Mouse (Mus musculus) liver, embryonic 13.5 days (tissue): ENCODE data around the gene Ssna1. TPM values are rescaled to one million over a fixed set of nuclear protein-coding genes. Genes with fewer than 3 reads are reported as not detected.

ENCODE experiments used
- ATAC-seq: fragments of 200-750 bp; cut with Nextera tagmentation; 2 replicates; pipeline ENCODE4 v1.8.0; 2017; ENCODE audit warnings: low read depth, mild to moderate bottlenecking, moderate number of reproducible peaks, moderate library complexity
- DNase-seq: peaks from one replicate; pipeline ENCODE4 v3.0.0; 2022
- H3K27ac ChIP-seq: fragments of 300-500 bp; sonication (generic); 2 replicates; pipeline ENCODE4 v1.5.1; 2015; ENCODE audit warnings: moderate library complexity, mild to moderate bottlenecking, inconsistent platforms
- H3K27me3 ChIP-seq: fragments of 300-500 bp; sonication (generic); 2 replicates; pipeline ENCODE4 v1.6.1; 2015; ENCODE audit warnings: mild to moderate bottlenecking, inconsistent platforms
- H3K36me3 ChIP-seq: fragments of 300-500 bp; sonication (generic); 2 replicates; pipeline ENCODE4 v1.6.1; 2015; ENCODE audit warnings: mild to moderate bottlenecking, inconsistent platforms
- H3K4me1 ChIP-seq: fragments of 300-500 bp; sonication (generic); replicated peaks from 2 replicates; pipeline ENCODE4 v1.6.1; 2015; ENCODE audit warnings: inconsistent platforms
- H3K4me2 ChIP-seq: fragments of 300-500 bp; sonication (generic); 2 replicates; pipeline ENCODE4 v1.6.1; 2015; ENCODE audit warnings: inconsistent platforms, mild to moderate bottlenecking, moderate library complexity
- H3K4me3 ChIP-seq: fragments of 300-500 bp; sonication (generic); replicated peaks from 2 replicates; pipeline ENCODE4 v1.5.1; 2015; ENCODE audit warnings: mild to moderate bottlenecking, inconsistent platforms
- H3K9ac ChIP-seq: fragments of 300-500 bp; sonication (generic); 2 replicates; pipeline ENCODE4 v1.6.1; 2015; ENCODE audit warnings: mild to moderate bottlenecking, inconsistent platforms
- H3K9me3 ChIP-seq: fragments of 300-500 bp; sonication (generic); replicated peaks from 2 replicates; pipeline ENCODE4 v1.6.1; 2016; ENCODE audit warnings: inconsistent platforms
- whole genome bisulfite sequencing: fragments of 180-500 bp; shearing (Covaris S2); methylation state at CpG from one replicate; pipeline ENCODE4 v1.1.7; 2015; ENCODE audit not compliant: insufficient replicate concordance; 5-methylcytosine and 5-hydroxymethylcytosine counted together
- polyA plus RNA-seq: library from polyadenylated mRNA; unstranded; fragments of >200 nt; fragmentation: Nextera tagmentation; extraction: Ambion mirVana; gene quantifications from 2 replicates; pipeline ENCODE4 v1.2.1, GENCODE M21; 2015

The Ssna1 gene
- polyA plus RNA-seq, 1 experiment from 2014 or later, result 158 TPM

DNA sequence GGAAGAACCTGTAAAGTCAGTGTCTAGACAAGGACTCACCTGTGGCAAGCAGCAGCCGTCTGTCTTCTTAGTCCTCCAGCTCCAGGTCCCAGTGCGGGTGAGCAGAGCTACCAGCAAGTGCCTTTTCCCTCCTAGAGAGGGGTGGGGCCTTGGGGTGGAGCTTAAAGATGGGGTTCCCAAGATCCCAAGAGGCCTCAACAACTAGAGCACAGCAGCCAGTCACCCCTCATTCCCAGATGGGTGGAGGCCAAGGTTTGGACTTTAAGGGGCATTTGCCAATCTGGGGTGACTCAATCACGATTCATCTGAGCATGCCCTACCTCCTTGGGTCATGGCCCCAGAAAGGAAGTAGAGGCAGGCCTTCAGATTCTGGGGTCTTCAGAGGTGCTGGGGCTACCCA lies 32.5 kb downstream of the Ssna1 start:
- 79% methylated on average over 3 of the region's 3 CpGs for WGBS
- H3K4me1 ChIP-seq, result peaks cover 37% of the 10 kb centered on the region
- no peak overlapping the region for H3K9ac ChIP-seq

DNA sequence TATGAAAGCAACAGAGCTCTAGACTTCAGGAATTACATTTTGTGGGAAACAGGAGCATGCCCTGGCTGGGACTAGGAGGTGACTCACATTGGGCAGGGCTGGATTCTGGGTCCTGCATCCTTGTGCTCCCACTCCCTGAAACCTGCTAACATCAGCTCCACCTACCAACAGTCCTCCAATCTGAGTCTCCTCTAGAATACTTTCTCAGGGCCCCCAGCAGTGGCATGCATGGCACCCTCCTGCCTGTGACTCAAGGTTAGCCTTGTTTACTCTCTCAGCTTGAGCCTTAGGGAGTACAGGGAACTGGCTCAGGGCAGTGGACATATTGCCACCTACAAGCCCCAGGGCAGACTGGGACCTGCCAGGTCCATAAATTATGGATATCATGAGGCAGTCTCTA lies 34.1 kb downstream of the Ssna1 start:
- H3K27ac ChIP-seq, result no peak overlapping the region
- DNase-seq, result no peak
- H3K36me3 ChIP-seq, result no peaks in the 10 kb centered on the region
- no peak overlapping the region for H3K4me2 ChIP-seq
- no peak for ATAC-seq
- H3K4me1 ChIP-seq, result peaks cover 51% of the 10 kb centered on the region
- no peak overlapping the region for H3K9ac ChIP-seq
- H3K4me3 ChIP-seq, result no peak overlapping the region
- no peaks in the 10 kb centered on the region for H3K9me3 ChIP-seq
- H3K27me3 ChIP-seq, result peaks cover 30% of the 10 kb centered on the region

More for the DNA sequence above, 32.5 kb downstream of the Ssna1 start:
- Histone ChIP-seq H3K27me3 (peaks cover 43% of the 10 kb centered on the region), H3K4me2 (no peak overlapping the region), H3K27ac (no peak overlapping the region), H3K9me3 (no peaks in the 10 kb centered on the region), H3K4me3 (no peak overlapping the region), H3K36me3 (no peaks in the 10 kb centered on the region)
- ATAC-seq (no peak), DNase-seq (no peak)

GRCm38 (mm10) chr2:25237522-25237921 lies 34.7 kb downstream of the Ssna1 start:
- no peak overlapping the region for H3K27ac ChIP-seq
- DNase-seq (no peak), ATAC-seq (no peak)
- H3K4me2 ChIP-seq, result no peak overlapping the region
- no peak overlapping the region for H3K4me3 ChIP-seq
- H3K36me3 ChIP-seq, result no peaks in the 10 kb centered on the region
- no peaks in the 10 kb centered on the region for H3K9me3 ChIP-seq
- 52% methylated on average over 4 of the region's 4 CpGs for WGBS
- H3K9ac ChIP-seq, result no peak overlapping the region
- peaks cover 53% of the 10 kb centered on the region for H3K4me1 ChIP-seq
- peaks cover 24% of the 10 kb centered on the region for H3K27me3 ChIP-seq

GRCm38 (mm10) chr2:25236614-25237013 lies 35.6 kb downstream of the Ssna1 start, which contains the start of gene Rnf224:
Gene Rnf224 (minus strand): TSS chr2:25236787.
- no peaks in the 10 kb centered on the region for H3K36me3 ChIP-seq
- H3K9ac ChIP-seq, result no peak within 1 kb of the TSS; the same call in 1 of the 2 replicates
- no peaks in the 10 kb centered on the region for H3K9me3 ChIP-seq
- H3K4me3 ChIP-seq, result no peak within 1 kb of the TSS
- no peak within 1 kb of the TSS for H3K27ac ChIP-seq
- ATAC-seq (no peak), DNase-seq (no peak)
- H3K27me3 ChIP-seq, result peaks cover 15% of the 10 kb centered on the region
- H3K4me2 ChIP-seq, result no peak within 1 kb of the TSS
- WGBS, result 29% methylated on average over 8 of the region's 8 CpGs
- H3K4me1 ChIP-seq, result peaks cover 44% of the 10 kb centered on the region

DNA sequence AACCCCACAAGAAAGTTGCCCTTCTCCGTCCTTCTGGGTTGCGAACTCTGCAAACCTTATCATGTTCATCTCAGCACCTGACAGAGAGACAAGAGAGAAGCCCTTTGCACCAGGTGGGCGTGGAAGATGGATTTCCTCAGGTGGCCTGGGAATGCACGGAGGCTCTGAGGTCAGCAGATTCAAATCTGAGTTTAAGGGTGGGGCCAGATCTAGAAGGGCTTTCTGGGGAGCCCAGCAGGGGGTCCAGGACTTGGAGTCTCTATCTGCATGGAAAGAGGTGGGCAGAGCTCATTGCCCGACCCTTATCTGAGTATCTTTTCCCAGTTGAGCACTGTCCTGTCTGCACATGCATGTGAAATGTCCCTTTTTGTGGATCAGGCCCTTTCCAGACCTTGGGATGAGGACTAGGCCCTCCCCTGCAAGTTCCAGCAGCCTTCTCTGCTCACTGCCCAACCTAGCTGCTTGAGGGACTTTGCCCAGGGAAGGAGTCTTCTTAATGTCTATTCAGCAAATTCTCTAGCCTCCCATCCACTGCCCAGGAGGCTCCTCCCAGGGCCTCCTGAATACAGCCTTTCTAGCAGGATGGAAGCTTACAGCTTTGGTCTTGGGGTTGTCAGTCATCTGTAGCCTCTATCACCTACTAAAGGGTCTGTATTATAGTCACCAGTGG lies 37.6 kb downstream of the Ssna1 start:
- Histone ChIP-seq H3K9ac (no peak overlapping the region), H3K4me2 (no peak overlapping the region), H3K36me3 (no peaks in the 10 kb centered on the region), H3K9me3 (no peaks in the 10 kb centered on the region), H3K27ac (no peak overlapping the region), H3K4me1 (peaks cover 29% of the 10 kb centered on the region), H3K27me3 (peaks cover 6% of the 10 kb centered on the region; the same call in 1 of the 2 replicates), H3K4me3 (no peak overlapping the region)
- DNase-seq, result no peak
- ATAC-seq, result no peak
- 49% methylated on average over 5 of the region's 5 CpGs for WGBS

- H3K9ac ChIP-seq, result no peak within 1 kb of the TSS
- no peaks in the 10 kb centered on the region for H3K9me3 ChIP-seq
- peaks cover 30% of the 10 kb centered on the region for H3K4me1 ChIP-seq
- no peak within 1 kb of the TSS for H3K27ac ChIP-seq
- H3K4me2 ChIP-seq, result no peak within 1 kb of the TSS
- 66% methylated on average over 3 of the region's 3 CpGs for WGBS
- no peak within 1 kb of the TSS for H3K4me3 ChIP-seq
- DNase-seq (no peak), ATAC-seq (no peak)
- H3K27me3 ChIP-seq, result peaks cover 6% of the 10 kb centered on the region; the same call in 1 of the 2 replicates
- H3K36me3 ChIP-seq, result no peaks in the 10 kb centered on the region
Observed at GRCm38 (mm10) chr2:25234050-25234449, 38.2 kb downstream of the Ssna1 start, which contains the start of gene Slc34a3. Gene Slc34a3 (minus strand): TSS chr2:25234364.

GRCm38 (mm10) chr2:25233421-25233820 lies 38.8 kb downstream of the Ssna1 start:
- WGBS, result 18% methylated on average over 4 of the region's 4 CpGs
- Histone ChIP-seq H3K27ac (no peak overlapping the region), H3K27me3 (peaks cover 6% of the 10 kb centered on the region; the same call in 1 of the 2 replicates), H3K9me3 (no peaks in the 10 kb centered on the region), H3K4me2 (no peak overlapping the region), H3K9ac (no peak overlapping the region), H3K4me3 (no peak overlapping the region), H3K36me3 (no peaks in the 10 kb centered on the region), H3K4me1 (peaks cover 36% of the 10 kb centered on the region)
- no peak for ATAC-seq
- no peak for DNase-seq

DNA sequence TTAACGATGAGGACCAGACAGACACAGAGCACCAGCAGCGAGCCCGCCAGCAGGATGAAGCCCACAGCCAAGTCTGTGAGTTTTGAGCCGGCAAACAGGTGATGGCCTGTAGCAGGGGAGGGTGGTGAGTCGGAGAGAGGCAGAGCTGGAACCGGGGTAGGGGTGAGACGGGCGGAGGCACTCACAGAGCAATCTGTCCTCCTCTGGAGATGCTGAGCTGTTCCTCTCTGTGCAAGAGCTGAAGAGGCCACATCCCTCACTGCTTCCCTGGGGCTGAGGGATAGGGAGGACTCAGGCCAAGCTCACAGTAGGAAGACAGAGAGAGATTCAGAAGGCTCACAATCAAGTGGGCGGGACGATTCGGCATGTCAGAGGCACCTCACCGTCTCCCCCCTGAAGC lies 41.2 kb downstream of the Ssna1 start:
- WGBS, result 59% methylated on average over 12 of the region's 12 CpGs
- no peak overlapping the region for H3K4me2 ChIP-seq
- no peak overlapping the region for H3K27ac ChIP-seq
- ATAC-seq (no peak), DNase-seq (no peak)
- H3K4me3 ChIP-seq, result no peak overlapping the region
- no peak overlapping the region for H3K9ac ChIP-seq
- H3K27me3 ChIP-seq, result peaks cover 4% of the 10 kb centered on the region; the same call in 1 of the 2 replicates
- H3K4me1 ChIP-seq, result peaks cover 39% of the 10 kb centered on the region
- no peaks in the 10 kb centered on the region for H3K36me3 ChIP-seq
- no peaks in the 10 kb centered on the region for H3K9me3 ChIP-seq

GRCm38 (mm10) chr2:25230581-25230980 lies 41.7 kb downstream of the Ssna1 start:
- DNase-seq (no peak), ATAC-seq (no peak)

DNA sequence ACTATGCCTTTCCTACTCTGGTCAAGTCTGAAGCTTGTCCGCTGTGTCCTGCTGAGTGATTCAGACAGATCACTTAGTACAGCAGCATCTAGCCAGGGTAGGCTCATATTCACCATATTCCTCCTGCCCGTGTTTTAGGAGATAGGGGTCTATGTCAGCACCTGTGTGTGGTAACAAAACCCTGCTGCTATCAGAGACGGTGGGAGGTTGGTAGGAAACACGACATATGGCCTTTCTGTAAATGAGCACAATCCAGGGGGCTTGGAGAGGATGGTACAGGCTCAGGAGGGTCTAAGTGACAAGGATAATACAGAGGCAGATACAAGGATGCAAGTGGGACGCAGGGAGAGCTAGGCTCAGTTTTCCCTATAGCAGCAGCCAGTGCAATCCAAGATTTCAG lies 42.7 kb downstream of the Ssna1 start:
- peaks cover 46% of the 10 kb centered on the region for H3K4me1 ChIP-seq
- no peak overlapping the region for H3K4me3 ChIP-seq
- no peak overlapping the region for H3K4me2 ChIP-seq
- no peak overlapping the region for H3K9ac ChIP-seq
- H3K36me3 ChIP-seq, result no peaks in the 10 kb centered on the region
- H3K27me3 ChIP-seq, result no peaks in the 10 kb centered on the region
- 67% methylated on average over 5 of the region's 5 CpGs for WGBS
- ATAC-seq, result no peak
- no peak for DNase-seq
- H3K9me3 ChIP-seq, result no peaks in the 10 kb centered on the region
- H3K27ac ChIP-seq, result no peak overlapping the region

More at GRCm38 (mm10) chr2:25230581-25230980, 41.7 kb downstream of the Ssna1 start:
- 84% methylated on average over 7 of the region's 7 CpGs for WGBS
- H3K4me2 ChIP-seq, result no peak overlapping the region
- no peaks in the 10 kb centered on the region for H3K27me3 ChIP-seq
- H3K9me3 ChIP-seq, result no peaks in the 10 kb centered on the region
- no peak overlapping the region for H3K9ac ChIP-seq
- no peaks in the 10 kb centered on the region for H3K36me3 ChIP-seq
- H3K4me1 ChIP-seq, result peaks cover 43% of the 10 kb centered on the region
- no peak overlapping the region for H3K27ac ChIP-seq
- no peak overlapping the region for H3K4me3 ChIP-seq

- Histone ChIP-seq H3K27me3 (no peaks in the 10 kb centered on the region), H3K36me3 (no peaks in the 10 kb centered on the region), H3K4me2 (peak overlapping the region; percentile 57), H3K9ac (peak overlapping the region; percentile 59; the same call in 1 of the 2 replicates), H3K9me3 (no peaks in the 10 kb centered on the region), H3K4me1 (peaks cover 41% of the 10 kb centered on the region), H3K27ac (peak overlapping the region; percentile 80), H3K4me3 (peak overlapping the region; percentile 44)
- DNase-seq (no peak), ATAC-seq (no peak)
- WGBS, result 65% methylated on average over 6 of the region's 6 CpGs
Observed at GRCm38 (mm10) chr2:25228995-25229530, 43.2 kb downstream of the Ssna1 start.

DNA sequence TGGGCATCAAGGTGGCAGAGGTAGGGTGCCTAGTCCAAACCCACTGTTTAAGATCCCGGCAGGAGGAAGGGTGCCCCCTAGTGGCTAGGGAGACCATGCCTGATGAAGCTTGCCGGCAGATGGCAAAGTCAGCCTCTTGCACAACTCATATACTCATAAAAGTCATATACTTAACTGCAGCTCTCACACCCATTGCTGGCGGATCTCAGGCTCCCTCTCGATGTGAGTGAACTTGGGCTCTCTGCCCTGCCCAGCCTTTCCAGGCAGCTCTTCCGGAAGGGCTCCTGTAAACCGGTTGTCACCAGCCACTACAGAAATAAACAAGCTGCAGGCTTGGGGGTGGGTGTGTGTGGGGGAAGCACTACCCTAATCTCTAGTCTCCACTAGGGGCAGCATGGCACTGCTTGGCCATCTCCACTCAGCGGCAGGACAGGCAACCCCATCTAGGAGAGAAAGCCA lies 43.8 kb downstream of the Ssna1 start:
- Histone ChIP-seq H3K4me3 (peak overlapping the region; percentile 44), H3K9ac (peak overlapping the region; percentile 59), H3K4me2 (peak overlapping the region; percentile 57), H3K9me3 (no peaks in the 10 kb centered on the region), H3K4me1 (peaks cover 36% of the 10 kb centered on the region), H3K27ac (peak overlapping the region; percentile 80), H3K36me3 (peaks cover 5% of the 10 kb centered on the region), H3K27me3 (no peaks in the 10 kb centered on the region)
- ATAC-seq (peak; percentile 10), DNase-seq (peak; percentile 79)
- 0% methylated on average over 7 of the region's 7 CpGs for WGBS
